Mouse (Mus musculus) thymus, adult 2 months (tissue): ENCODE results near the gene Smc1b.

Source experiments
- CTCF ChIP-seq: fragments of 200-500 bp; IDR thresholded peaks from 2 replicates; pipeline ENCODE4 v1.5.1; 2012; ENCODE audit warnings: mild to moderate bottlenecking, control low read depth, low read length, moderate library complexity, borderline replicate concordance; ENCODE audit not compliant: control insufficient read depth, poor library complexity, insufficient read depth; ENCODE audit errors: extremely low read depth
- POLR2A ChIP-seq: fragments of 200-500 bp; IDR thresholded peaks from 2 replicates; pipeline ENCODE4 v1.6.1; 2012; ENCODE audit warnings: mild to moderate bottlenecking, low read length, control low read depth, moderate library complexity; ENCODE audit not compliant: control insufficient read depth, poor library complexity, insufficient read depth; ENCODE audit errors: extremely low read depth

DNA sequence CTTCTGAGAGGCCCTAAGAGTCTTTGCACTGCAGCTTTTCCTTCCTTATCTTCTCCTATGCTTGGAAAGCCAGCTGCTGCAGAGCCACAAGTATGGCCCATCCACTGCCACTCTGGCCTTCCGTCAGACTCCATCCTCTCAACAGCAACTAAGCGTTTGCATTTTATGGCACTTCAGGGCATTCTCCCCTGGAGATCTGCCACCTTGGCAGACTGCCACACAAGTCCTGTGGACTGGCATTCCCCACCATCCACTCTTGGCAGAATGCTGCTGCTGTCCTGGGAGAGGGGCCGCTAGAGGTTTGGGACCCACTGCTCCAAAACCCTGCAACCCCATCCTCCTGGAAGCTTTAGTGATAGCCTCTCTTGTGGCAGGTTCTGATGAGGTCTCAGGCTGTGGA lies 99.9 kb downstream of the Smc1b start:
- TF ChIP-seq CTCF = no peak
- TF ChIP-seq POLR2A = no peak
